Mouse (Mus musculus) myocyte (in vitro differentiated cells): ENCODE measurements around the gene Phpt1. TPM values are rescaled to one million over a fixed set of nuclear protein-coding genes. Genes with fewer than 3 reads are reported as not detected.

Experiments used
- H3K27me3 ChIP-seq: one replicate; pipeline ENCODE4 v1.6.1; 2011; ENCODE audit not compliant: control insufficient read depth, insufficient read depth, insufficient read length
- H3K36me3 ChIP-seq: one replicate; pipeline ENCODE4 v1.6.1; 2011; ENCODE audit not compliant: control insufficient read depth, insufficient read depth
- H3K4me2 ChIP-seq: one replicate; pipeline ENCODE4 v1.6.1; 2011; ENCODE audit warnings: low read depth, control low read depth
- H3K4me3 ChIP-seq: one replicate; pipeline ENCODE4 v1.5.1; 2011; ENCODE audit warnings: mild to moderate bottlenecking, control low read depth, moderate library complexity
- H3K79me2 ChIP-seq: one replicate; pipeline ENCODE4 v1.6.1; 2011; ENCODE audit not compliant: control insufficient read depth, insufficient read depth
- H3ac ChIP-seq: one replicate; pipeline ENCODE4 v1.6.1; 2011; ENCODE audit not compliant: control insufficient read depth, insufficient read length
- CEBPB ChIP-seq: IDR thresholded peaks from 2 replicates; pipeline ENCODE4 v1.6.1; 2011; ENCODE audit warnings: mild to moderate bottlenecking, moderate library complexity; ENCODE audit not compliant: poor library complexity, insufficient read depth, severe bottlenecking
- E2F4 ChIP-seq: IDR thresholded peaks from one replicate; pipeline ENCODE4 v1.6.1; 2011; ENCODE audit warnings: mild to moderate bottlenecking, control low read depth, moderate library complexity; ENCODE audit not compliant: insufficient read depth
- MAX ChIP-seq: IDR thresholded peaks from one replicate; pipeline ENCODE4 v1.6.1; 2011; ENCODE audit warnings: low read depth, mild to moderate bottlenecking, control low read depth
- MYOD1 ChIP-seq, 3 experiments: IDR thresholded peaks; one replicate each; pipeline ENCODE4 v1.6.1; 2011; ENCODE audit warnings: control low read depth in 2 of 3, low read depth in 2 of 3, mild to moderate bottlenecking in 2 of 3, moderate library complexity in 1 of 3; ENCODE audit not compliant: insufficient read length in 2 of 3, control insufficient read depth in 1 of 3
- MYOG ChIP-seq, 3 experiments: IDR thresholded peaks; one replicate each; pipeline ENCODE4 v1.6.1; 2011; ENCODE audit warnings: control low read depth in 2 of 3, low read depth in 2 of 3, mild to moderate bottlenecking in 2 of 3; ENCODE audit not compliant: insufficient read length in 2 of 3, control insufficient read depth in 1 of 3, insufficient read depth in 1 of 3
- POLR2A ChIP-seq: IDR thresholded peaks from one replicate; pipeline ENCODE4 v1.6.1; 2011; ENCODE audit warnings: low read depth, mild to moderate bottlenecking, control low read depth, moderate library complexity; ENCODE audit not compliant: insufficient read length
- POLR2AphosphoS2 ChIP-seq: IDR thresholded peaks from one replicate; pipeline ENCODE4 v1.6.1; 2011; ENCODE audit warnings: low read depth, control low read depth; ENCODE audit not compliant: insufficient read length
- REST ChIP-seq: IDR thresholded peaks from one replicate; pipeline ENCODE4 v1.6.1; 2011; ENCODE audit warnings: mild to moderate bottlenecking, control low read depth, moderate library complexity; ENCODE audit not compliant: insufficient read depth, insufficient read length
- SRF ChIP-seq: IDR thresholded peaks from one replicate; pipeline ENCODE4 v1.6.1; 2011; ENCODE audit warnings: low read depth; ENCODE audit not compliant: control insufficient read depth, insufficient read length
- TCF12 ChIP-seq: IDR thresholded peaks from one replicate; pipeline ENCODE4 v1.6.1; 2011; ENCODE audit warnings: mild to moderate bottlenecking, control low read depth; ENCODE audit not compliant: poor library complexity, insufficient read depth, severe bottlenecking
- TCF3 ChIP-seq: IDR thresholded peaks from one replicate; pipeline ENCODE4 v1.6.1; 2011; ENCODE audit warnings: low read depth, control low read depth; ENCODE audit not compliant: insufficient read length
- USF1 ChIP-seq: IDR thresholded peaks from one replicate; pipeline ENCODE4 v1.6.1; 2011; ENCODE audit warnings: low read depth, mild to moderate bottlenecking, control low read depth, moderate library complexity
- polyA plus RNA-seq: library from polyadenylated mRNA; unstranded; fragments of >200 nt; fragmentation: generic; extraction: Trizol; gene quantifications from one replicate; pipeline ENCODE4 v1.2.1, GENCODE M21; 2012; ENCODE audit warnings: missing spikeins

The Phpt1 gene
- polyA plus RNA-seq = 108 TPM

DNA sequence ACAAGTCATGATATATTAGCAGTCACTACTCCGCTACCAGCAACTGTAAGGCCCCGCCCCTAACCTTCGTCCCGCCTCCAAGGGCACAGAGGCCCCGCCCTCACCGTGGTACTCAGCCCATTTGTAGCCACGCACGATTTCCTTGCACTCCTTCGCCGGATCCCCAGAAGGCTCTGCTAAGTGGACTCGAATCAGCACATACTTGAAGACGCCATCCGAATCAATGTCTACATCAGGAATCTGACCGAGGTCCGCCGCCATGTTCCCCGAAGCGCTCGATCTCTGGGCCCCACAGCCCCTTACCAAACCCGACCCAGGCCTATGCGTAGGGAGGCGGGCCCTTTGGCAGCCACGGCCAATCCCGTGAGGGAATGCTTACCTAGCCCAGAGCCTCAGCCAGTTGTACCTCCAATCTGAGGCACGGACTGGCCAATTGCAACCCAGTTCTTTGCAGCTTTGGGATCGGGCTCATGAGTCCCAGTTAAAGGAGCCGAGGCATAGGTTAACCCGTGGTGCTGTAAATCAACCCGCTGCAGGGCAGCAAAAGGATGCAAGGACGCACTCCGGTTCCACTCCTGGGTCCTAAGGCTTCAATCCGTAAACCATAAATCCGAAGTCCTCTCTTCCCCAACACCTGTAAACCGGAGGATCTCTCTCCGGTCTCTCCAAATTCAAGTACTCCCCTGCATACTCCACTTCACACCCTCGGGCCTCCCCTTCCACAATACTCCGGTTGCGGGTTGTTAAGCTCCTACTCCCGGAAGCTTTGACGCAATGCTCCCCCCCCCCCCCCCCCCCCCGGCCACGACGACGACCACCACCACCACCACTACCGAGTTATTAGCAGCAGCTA, at the start of gene Phpt1, which contains the start of gene Mamdc4:
Gene Phpt1, minus strand, starts transcription at position 646 of the 853 bp plus-strand sequence.
Gene Mamdc4, minus strand, starts transcription at position 267 of the 853 bp plus-strand sequence.
- H3K4me3 ChIP-seq = peak within 1 kb of the TSS; percentile 68
- no peaks in the 10 kb centered on the region for H3K27me3 ChIP-seq
- peaks cover 5% of the 10 kb centered on the region for H3K79me2 ChIP-seq
- peak within 1 kb of the TSS; percentile 52 for H3ac ChIP-seq
- H3K4me2 ChIP-seq = peak within 1 kb of the TSS; percentile 92
- H3K36me3 ChIP-seq = no peaks in the 10 kb centered on the region
- peak; percentile 60 for TF ChIP-seq POLR2A
- no peak for TF ChIP-seq E2F4
- TF ChIP-seq POLR2AphosphoS2 = peak; percentile 77
- no peak for TF ChIP-seq USF1

DNA sequence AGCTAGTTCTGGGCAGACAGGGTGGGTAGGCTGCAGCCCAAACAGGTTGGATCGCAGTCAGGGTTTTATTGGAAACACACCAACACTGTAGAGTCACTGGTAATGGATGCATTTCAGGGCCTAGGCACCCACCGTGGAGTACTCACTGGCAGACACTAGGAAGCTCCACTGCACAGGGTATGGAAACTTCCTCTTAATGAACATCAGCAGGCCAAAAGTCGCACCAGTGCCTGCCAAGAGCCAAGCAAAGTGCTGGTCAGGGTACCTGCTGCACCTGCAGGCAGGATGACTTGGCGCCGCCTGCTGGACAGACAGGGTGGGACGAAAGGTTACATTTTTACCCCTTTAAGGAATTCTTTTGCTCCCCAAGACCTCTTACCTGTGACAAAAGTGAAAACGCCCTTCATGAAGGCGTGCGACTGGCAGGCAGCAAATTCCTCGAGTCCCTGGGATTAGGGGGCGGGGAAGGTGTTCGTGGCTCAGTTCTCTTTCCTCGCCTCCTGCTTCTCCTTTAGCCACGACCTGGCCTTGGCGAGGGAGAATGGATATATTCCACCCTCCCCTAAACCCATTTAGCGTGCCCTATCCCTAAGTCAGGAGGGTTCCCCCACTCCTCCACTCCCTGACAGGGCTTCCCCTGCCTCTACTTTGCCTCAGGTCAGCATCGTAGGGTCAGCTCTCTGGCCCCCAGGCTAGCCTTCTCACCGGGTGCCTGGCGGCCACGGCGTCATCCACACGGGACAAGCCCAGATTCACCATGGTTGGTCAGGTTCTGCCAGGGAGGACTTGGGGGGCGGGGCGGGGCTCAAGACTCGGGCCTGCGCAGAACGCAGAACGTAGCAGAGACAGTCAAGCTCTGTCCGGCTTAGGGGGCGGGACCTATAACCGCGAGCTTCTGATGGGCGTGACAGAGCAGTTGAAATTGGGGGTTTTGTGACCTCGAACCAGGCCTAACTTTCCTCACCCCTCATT, 46.5 kb upstream of the Phpt1 start, which contains the start of gene Tmem141:
Gene Tmem141, minus strand, starts transcription at position 777 of the 972 bp plus-strand sequence.
- Histone ChIP-seq H3ac (no peak within 1 kb of the TSS), H3K4me3 (peak within 1 kb of the TSS; percentile 23), H3K27me3 (peaks cover 48% of the 10 kb centered on the region), H3K4me2 (peak within 1 kb of the TSS; percentile 79), H3K79me2 (no peaks in the 10 kb centered on the region), H3K36me3 (no peaks in the 10 kb centered on the region)
- no peak for TF ChIP-seq MYOG (IDR thresholded peaks at IDR 0.05; ENCODE audit: control insufficient read depth in 1 of 3, insufficient read depth in 1 of 3, insufficient read length in 2 of 3, low read depth in 2 of 3)
- no peak for TF ChIP-seq SRF
- no peak for TF ChIP-seq E2F4
- TF ChIP-seq MAX = no peak
- TF ChIP-seq TCF12 = no peak
- TF ChIP-seq TCF3 = no peak
- no peak for TF ChIP-seq REST
- no peak for TF ChIP-seq CEBPB
- no peak for TF ChIP-seq USF1
- no peak for TF ChIP-seq MYOD1 (IDR thresholded peaks at IDR 0.05; ENCODE audit: control insufficient read depth in 1 of 3, insufficient read length in 2 of 3, low read depth in 2 of 3)
- peak; percentile 80 for TF ChIP-seq POLR2A
- TF ChIP-seq POLR2AphosphoS2 = peak; percentile 64

DNA sequence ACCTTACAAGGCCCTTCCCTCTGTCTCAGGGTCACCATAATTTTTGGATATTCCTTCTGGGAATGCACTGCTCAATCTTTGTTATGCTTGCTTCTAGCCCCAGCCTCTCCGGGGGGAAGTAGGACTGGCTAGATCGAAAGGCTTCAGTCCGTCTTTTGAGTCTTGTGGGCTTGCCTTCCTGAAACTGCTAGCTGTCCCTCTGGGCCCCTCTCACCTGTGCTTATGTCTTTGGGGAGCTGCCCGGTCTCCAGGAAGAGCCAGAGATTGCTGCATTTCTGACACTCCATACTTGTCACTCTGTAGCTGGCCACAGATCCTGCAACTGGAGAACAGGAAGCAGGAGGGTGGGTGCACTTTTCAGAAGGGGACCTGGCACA, 45.8 kb upstream of the Phpt1 start:
- no peaks in the 10 kb centered on the region for H3K79me2 ChIP-seq
- H3K27me3 ChIP-seq = peaks cover 49% of the 10 kb centered on the region
- no peak for TF ChIP-seq SRF
- TF ChIP-seq MAX = no peak
- H3K4me2 ChIP-seq = peak overlapping the region; percentile 79
- no peaks in the 10 kb centered on the region for H3K36me3 ChIP-seq
- peak overlapping the region; percentile 23 for H3K4me3 ChIP-seq
- H3ac ChIP-seq = no peak overlapping the region

GRCm38 (mm10) chr2:25620386-25620785, 45.4 kb upstream of the Phpt1 start:
- peaks cover 51% of the 10 kb centered on the region for H3K27me3 ChIP-seq
- TF ChIP-seq SRF = no peak
- no peak for TF ChIP-seq POLR2AphosphoS2
- no peak for TF ChIP-seq MYOD1 (IDR thresholded peaks at IDR 0.05; ENCODE audit: control insufficient read depth in 1 of 3, insufficient read length in 2 of 3, low read depth in 2 of 3)
- TF ChIP-seq MAX = no peak
- no peak for TF ChIP-seq TCF3
- no peak for TF ChIP-seq TCF12
- TF ChIP-seq E2F4 = no peak
- TF ChIP-seq MYOG (IDR thresholded peaks at IDR 0.05; ENCODE audit: control insufficient read depth in 1 of 3, insufficient read depth in 1 of 3, insufficient read length in 2 of 3, low read depth in 2 of 3) = no peak
- TF ChIP-seq POLR2A = no peak
- TF ChIP-seq USF1 = no peak
- TF ChIP-seq CEBPB = no peak
- H3ac ChIP-seq = no peak overlapping the region
- no peak overlapping the region for H3K4me2 ChIP-seq
- no peak overlapping the region for H3K4me3 ChIP-seq
- H3K79me2 ChIP-seq = no peaks in the 10 kb centered on the region
- H3K36me3 ChIP-seq = no peaks in the 10 kb centered on the region

GRCm38 (mm10) chr2:25617578-25617977, 42.6 kb upstream of the Phpt1 start, which contains the start of gene Ccdc183:
Gene Ccdc183, minus strand, starts transcription at chr2:25617678.
- H3K27me3 ChIP-seq = peaks cover 47% of the 10 kb centered on the region

More at GRCm38 (mm10) chr2:25617578-25617977, 42.6 kb upstream of the Phpt1 start, which contains the start of gene Ccdc183:
- Histone ChIP-seq H3K4me3 (no peak within 1 kb of the TSS), H3K79me2 (no peaks in the 10 kb centered on the region), H3K36me3 (no peaks in the 10 kb centered on the region), H3ac (no peak within 1 kb of the TSS), H3K4me2 (no peak within 1 kb of the TSS)
- no peak for TF ChIP-seq REST
- TF ChIP-seq MYOG (IDR thresholded peaks at IDR 0.05; ENCODE audit: control insufficient read depth in 1 of 3, insufficient read depth in 1 of 3, insufficient read length in 2 of 3, low read depth in 2 of 3) = no peak
- no peak for TF ChIP-seq TCF3
- no peak for TF ChIP-seq TCF12
- TF ChIP-seq POLR2AphosphoS2 = no peak
- no peak for TF ChIP-seq MYOD1 (IDR thresholded peaks at IDR 0.05; ENCODE audit: control insufficient read depth in 1 of 3, insufficient read length in 2 of 3, low read depth in 2 of 3)
